Mouse (Mus musculus): ENCODE data around the gene Tmem151b.

Tmem151b gene
- long read RNA-seq, experiment 1, result 0 reads
- long read RNA-seq, experiment 2, result 0 reads

GRCm38 (mm10) chr17:45549617-45550181 lies at the start of gene Tmem151b:
Gene Tmem151b (minus strand): TSS chr17:45549677.
- intact Hi-C loops (cut with DNase I), result loop anchor here (1.0 to 5.0 kb wide), 2 partner anchors 32 to 71 kb away; no protein-coding TSS in a partner anchor

GRCm38 (mm10) chr17:45598891-45599290 lies 49.4 kb upstream of the Tmem151b start:
- intact Hi-C loops (cut with DNase I), result no loop called here

GRCm38 (mm10) chr17:45598376-45598775 lies 48.9 kb upstream of the Tmem151b start:
- intact Hi-C loops (cut with DNase I), result no loop called here

- intact Hi-C loops (cut with DNase I), result no loop called here
Measured at GRCm38 (mm10) chr17:45597787-45598186, 48.3 kb upstream of the Tmem151b start.

- intact Hi-C loops (cut with DNase I), result no loop called here
Measured at GRCm38 (mm10) chr17:45596631-45597396, 47.3 kb upstream of the Tmem151b start.

GRCm38 (mm10) chr17:45595736-45596390 lies 46.4 kb upstream of the Tmem151b start:
- intact Hi-C loops (cut with DNase I), result no loop called here

- intact Hi-C loops (cut with DNase I), result no loop called here
Measured at GRCm38 (mm10) chr17:45594881-45595735, 45.6 kb upstream of the Tmem151b start.

GRCm38 (mm10) chr17:45594195-45594594 lies 44.7 kb upstream of the Tmem151b start:
- intact Hi-C loops (cut with DNase I), result no loop called here

- intact Hi-C loops (cut with DNase I), result no loop called here
Measured at GRCm38 (mm10) chr17:45593479-45593878, 44.0 kb upstream of the Tmem151b start.

GRCm38 (mm10) chr17:45592606-45593431 lies 43.3 kb upstream of the Tmem151b start:
- intact Hi-C loops (cut with DNase I), result no loop called here

GRCm38 (mm10) chr17:45591701-45592605 lies 42.5 kb upstream of the Tmem151b start:
- intact Hi-C loops (cut with DNase I), result no loop called here

- intact Hi-C loops (cut with DNase I), result no loop called here
Measured at GRCm38 (mm10) chr17:45590410-45590809, 40.9 kb upstream of the Tmem151b start.

GRCm38 (mm10) chr17:45589844-45590243 lies 40.4 kb upstream of the Tmem151b start:
- intact Hi-C loops (cut with DNase I), result no loop called here

- intact Hi-C loops (cut with DNase I), result no loop called here
Measured at GRCm38 (mm10) chr17:45589236-45589635, 39.8 kb upstream of the Tmem151b start.

GRCm38 (mm10) chr17:45588370-45588769 lies 38.9 kb upstream of the Tmem151b start:
- intact Hi-C loops (cut with DNase I), result no loop called here

GRCm38 (mm10) chr17:45586449-45586837 lies 37.0 kb upstream of the Tmem151b start:
- intact Hi-C loops (cut with DNase I), result no loop called here

GRCm38 (mm10) chr17:45585725-45586448 lies 36.4 kb upstream of the Tmem151b start:
- intact Hi-C loops (cut with DNase I), result no loop called here

GRCm38 (mm10) chr17:45584939-45585678 lies 35.6 kb upstream of the Tmem151b start:
- intact Hi-C loops (cut with DNase I), result loop anchor here (5.0 kb wide), 1 partner anchor 57 kb away; no protein-coding TSS in a partner anchor

Data from adrenal gland (tissue).